Mouse (Mus musculus) MEL (cell line): ENCODE measurements around the gene Pik3r1. TPM values are rescaled to one million over a fixed set of nuclear protein-coding genes. Genes with fewer than 3 reads are reported as not detected.

ENCODE experiments used
- DNase-seq: peaks from one replicate; pipeline ENCODE4 v3.0.0; 2011; ENCODE audit warnings: low read depth, low spot score
- H3K27ac ChIP-seq: 2 replicates; pipeline ENCODE4 v1.5.1; 2012; ENCODE audit warnings: low read depth, mild to moderate bottlenecking, control low read depth, low read length, moderate library complexity; ENCODE audit not compliant: control insufficient read depth
- H3K27me3 ChIP-seq, 2 experiments: fragments of 150-350 bp in 1 of 2; sonication (generic) in 1 of 2; 2 replicates each; pipeline ENCODE4 v1.6.1; 2012; ENCODE audit warnings: low read length in 2 of 2, mild to moderate bottlenecking in 2 of 2, improper control_type of control experiment in 1 of 2, moderate library complexity in 1 of 2; ENCODE audit not compliant: insufficient read depth in 2 of 2, control insufficient read depth in 1 of 2
- H3K36me3 ChIP-seq, 2 experiments: 2 replicates each; pipeline ENCODE4 v1.6.1; 2012 to 2014; ENCODE audit warnings: low read length in 2 of 2, improper control_type of control experiment in 1 of 2, inconsistent platforms in 1 of 2, mild to moderate bottlenecking in 1 of 2; ENCODE audit not compliant: insufficient read depth in 2 of 2, control insufficient read depth in 1 of 2
- H3K4me1 ChIP-seq, 2 experiments: fragments of 150-350 bp in 1 of 2; sonication (generic) in 1 of 2; 2 replicates each; pipeline ENCODE4 v1.6.1; 2012; ENCODE audit warnings: low read length in 2 of 2, improper control_type of control experiment in 1 of 2, mild to moderate bottlenecking in 1 of 2; ENCODE audit not compliant: insufficient read depth in 2 of 2, control insufficient read depth in 1 of 2
- H3K4me3 ChIP-seq, 2 experiments: fragments of 150-350 bp in 1 of 2; sonication (generic) in 1 of 2; 2 replicates each; pipeline ENCODE4 v1.5.1; 2012; ENCODE audit warnings: low read depth in 2 of 2, low read length in 2 of 2, mild to moderate bottlenecking in 2 of 2, moderate library complexity in 2 of 2, control low read depth in 1 of 2, improper control_type of control experiment in 1 of 2; ENCODE audit not compliant: control insufficient read depth in 1 of 2, insufficient read depth in 1 of 2
- H3K79me2 ChIP-seq: 2 replicates; pipeline ENCODE4 v1.6.1; 2012; ENCODE audit warnings: mild to moderate bottlenecking, low read length, moderate library complexity; ENCODE audit not compliant: control insufficient read depth, poor library complexity, insufficient read depth
- H3K9ac ChIP-seq: 2 replicates; pipeline ENCODE4 v1.6.1; 2012; ENCODE audit warnings: low read depth, mild to moderate bottlenecking, control low read depth, low read length, moderate library complexity; ENCODE audit not compliant: control insufficient read depth, poor library complexity, severe bottlenecking
- H3K9me3 ChIP-seq: fragments of 150-350 bp; sonication (generic); replicated peaks from 2 replicates; pipeline ENCODE4 v1.6.1; 2012; ENCODE audit warnings: mild to moderate bottlenecking, low read length, improper control_type of control experiment, moderate library complexity; ENCODE audit not compliant: insufficient read depth
- BHLHE40 ChIP-seq: IDR thresholded peaks from 2 replicates; pipeline ENCODE4 v1.6.1; 2012; ENCODE audit warnings: low read depth, mild to moderate bottlenecking, inconsistent platforms, low read length, improper control_type of control experiment, borderline replicate concordance
- CHD1 ChIP-seq: IDR thresholded peaks from 2 replicates; pipeline ENCODE4 v1.6.1; 2012; ENCODE audit warnings: low read depth, mild to moderate bottlenecking, inconsistent platforms, low read length, improper control_type of control experiment
- CHD2 ChIP-seq: IDR thresholded peaks from 2 replicates; pipeline ENCODE4 v1.6.1; 2011; ENCODE audit warnings: low read length, improper control_type of control experiment
- CTCF ChIP-seq, 3 experiments: IDR thresholded peaks in 2 of 3; conservative IDR thresholded peaks in 1 of 3; 2 replicates each; pipeline ENCODE4 v1.5.1; 2011 to 2012; ENCODE audit warnings: low read length in 3 of 3, low read depth in 2 of 3, mild to moderate bottlenecking in 2 of 3, improper control_type of control experiment in 1 of 3, inconsistent platforms in 1 of 3, mixed read lengths in 1 of 3, moderate library complexity in 1 of 3; ENCODE audit not compliant: control insufficient read depth in 1 of 3, insufficient read depth in 1 of 3, poor library complexity in 1 of 3, severe bottlenecking in 1 of 3
- ETS1 ChIP-seq: IDR thresholded peaks from 2 replicates; pipeline ENCODE4 v1.6.1; 2012; ENCODE audit warnings: low read depth, mild to moderate bottlenecking, inconsistent platforms, low read length, improper control_type of control experiment, moderate library complexity
- GATA1 ChIP-seq: IDR thresholded peaks from 2 replicates; pipeline ENCODE4 v1.6.1; 2011; ENCODE audit warnings: low read depth, low read length, improper control_type of control experiment
- JUND ChIP-seq: IDR thresholded peaks from 2 replicates; pipeline ENCODE4 v1.6.1; 2011; ENCODE audit warnings: low read depth, mild to moderate bottlenecking, improper control_type of control experiment, low read length
- KAT2A ChIP-seq: conservative IDR thresholded peaks from 2 replicates; pipeline ENCODE4 v1.6.1; 2012; ENCODE audit warnings: low read depth, low read length, improper control_type of control experiment, inconsistent platforms
- MAZ ChIP-seq: IDR thresholded peaks from 2 replicates; pipeline ENCODE4 v1.6.1; 2012; ENCODE audit warnings: low read depth, mild to moderate bottlenecking, inconsistent platforms, low read length, improper control_type of control experiment
- MEF2A ChIP-seq: IDR thresholded peaks from 2 replicates; pipeline ENCODE4 v1.6.1; 2014; ENCODE audit warnings: low read depth, mild to moderate bottlenecking, inconsistent platforms, low read length, improper control_type of control experiment; ENCODE audit not compliant: poor library complexity, insufficient replicate concordance, severe bottlenecking; ENCODE audit errors: extremely low read depth
- MYB ChIP-seq: IDR thresholded peaks from 2 replicates; pipeline ENCODE4 v1.6.1; 2011; ENCODE audit warnings: mild to moderate bottlenecking, low read depth, low read length, improper control_type of control experiment
- NELFE ChIP-seq: IDR thresholded peaks from 2 replicates; pipeline ENCODE4 v1.6.1; 2011; ENCODE audit warnings: low read depth, low read length, improper control_type of control experiment
- NRF1 ChIP-seq: IDR thresholded peaks from 2 replicates; pipeline ENCODE4 v1.6.1; 2014; ENCODE audit warnings: low read depth, mild to moderate bottlenecking, inconsistent platforms, low read length, improper control_type of control experiment, moderate library complexity; ENCODE audit not compliant: poor library complexity, insufficient read depth, severe bottlenecking
- POLR2AphosphoS2 ChIP-seq: IDR thresholded peaks from 2 replicates; pipeline ENCODE4 v1.6.1; 2011; ENCODE audit warnings: low read length, improper control_type of control experiment
- RAD21 ChIP-seq: IDR thresholded peaks from 2 replicates; pipeline ENCODE4 v1.6.1; 2011; ENCODE audit warnings: mild to moderate bottlenecking, low read depth, low read length, improper control_type of control experiment
- SIN3A ChIP-seq: IDR thresholded peaks from 2 replicates; pipeline ENCODE4 v1.6.1; 2012; ENCODE audit warnings: low read length, improper control_type of control experiment, inconsistent platforms
- TAL1 ChIP-seq: IDR thresholded peaks from 2 replicates; pipeline ENCODE4 v1.6.1; 2012; ENCODE audit warnings: mild to moderate bottlenecking, inconsistent platforms, low read length, moderate library complexity, mixed read lengths
- TBP ChIP-seq: IDR thresholded peaks from 2 replicates; pipeline ENCODE4 v1.8.0; 2011; ENCODE audit warnings: low read depth, low read length, improper control_type of control experiment
- TCF12 ChIP-seq: IDR thresholded peaks from 2 replicates; pipeline ENCODE4 v1.6.1; 2014; ENCODE audit warnings: low read depth, mild to moderate bottlenecking, inconsistent platforms, low read length, improper control_type of control experiment, moderate library complexity
- polyA plus RNA-seq, 2 experiments: library from polyadenylated mRNA; stranded (reverse) in 1 of 2; unstranded in 1 of 2; fragments of >175 nt in 1 of 2; fragments of >200 nt in 1 of 2; gene quantifications; 2 replicates each; pipeline versions ENCODE4 v1.2.1 to v1.2.4; 2012; ENCODE audit warnings: low replicate concordance in 2 of 2, low read depth in 1 of 2; ENCODE audit not compliant: insufficient read length in 2 of 2, insufficient read depth in 1 of 2, missing spikeins in 1 of 2
- total RNA-seq: library from RNA; depleted of rRNA; stranded (reverse); fragments of 300-350 nt; gene quantifications from 2 replicates; pipeline ENCODE4 v1.2.3, GENCODE M21; 2012

Pik3r1 gene
- total and polyA plus RNA-seq, 3 experiments: 23.8 to 116 (median 41.4) TPM

- H3K9ac ChIP-seq: no peak overlapping the region
- no peaks in the 10 kb centered on the region for H3K27me3 ChIP-seq
- H3K79me2 ChIP-seq: no peaks in the 10 kb centered on the region
- no peaks in the 10 kb centered on the region for H3K9me3 ChIP-seq
- TF ChIP-seq MYB (no peak), KAT2A (no peak), NRF1 (no peak), BHLHE40 (no peak), TCF12 (no peak), NELFE (no peak), TBP (no peak), JUND (no peak), RAD21 (no peak), TAL1 (no peak), CHD2 (no peak)
- H3K36me3 ChIP-seq: peaks cover 11 to 22% of the 10 kb centered on the region in 2 experiments
- H3K4me1 ChIP-seq: peaks cover 9 to 11% of the 10 kb centered on the region in 2 experiments
- DNase-seq: no peak
- H3K4me3 ChIP-seq: no peak overlapping the region
- no peak overlapping the region for H3K27ac ChIP-seq
Measured at GRCm38 (mm10) chr13:101690911-101691655, 76.9 kb downstream of the Pik3r1 start.

- Histone ChIP-seq H3K9me3 (no peaks in the 10 kb centered on the region), H3K27me3 (no peaks in the 10 kb centered on the region), H3K36me3 (peaks cover 16 to 17% of the 10 kb centered on the region in 2 experiments), H3K27ac (no peak overlapping the region), H3K4me1 (peaks cover 9% of the 10 kb centered on the region in 2 experiments), H3K9ac (no peak overlapping the region), H3K4me3 (no peak overlapping the region), H3K79me2 (no peaks in the 10 kb centered on the region)
- no peak for DNase-seq
- TF ChIP-seq ETS1 (no peak), MAZ (no peak), MEF2A (no peak), POLR2AphosphoS2 (no peak), GATA1 (no peak), CTCF (IDR thresholded peaks at IDR 0.05 in 2 of 3, conservative IDR thresholded peaks at IDR 0.05 in 1 of 3; ENCODE audit: control insufficient read depth in 1 of 3, insufficient read depth in 1 of 3, low read depth in 2 of 3, low read length in 3 of 3, poor library complexity in 1 of 3, severe bottlenecking in 1 of 3) (no peak), SIN3A (no peak), TAL1 (no peak), CHD1 (no peak)
- TF ChIP-seq, all 39 proteins: peak for 0
Measured at GRCm38 (mm10) chr13:101690167-101690566, 77.8 kb downstream of the Pik3r1 start.
